Mouse (Mus musculus) limb, embryonic 11.5 days (tissue): ENCODE data around the gene Msl1. TPM values are rescaled to one million over a fixed set of nuclear protein-coding genes. Genes with fewer than 3 reads are reported as not detected.
A peak's percentile ranks its signal among the peaks of the same experiment; 100 is the strongest.
"Not testable (repeated sequence)": the region's sequence is repeated elsewhere in the genome, so short reads cannot be mapped to it uniquely, and the experiment has no call there.

Experiments used
- ATAC-seq: fragments of 200-750 bp; cut with Nextera tagmentation; 2 replicates; pipeline ENCODE4 v1.8.0; 2017; ENCODE audit warnings: low read depth; ENCODE audit not compliant: insufficient number of reproducible peaks, low FRiP score, low TSS enrichment
- DNase-seq: peaks from one replicate; pipeline ENCODE4 v3.0.0-alpha.2; 2015; ENCODE audit warnings: low spot score
- H3K27ac ChIP-seq: fragments of 300-500 bp; sonication (generic); replicated peaks from 2 replicates; pipeline ENCODE4 v1.5.1; 2014; ENCODE audit warnings: low read depth, mild to moderate bottlenecking, low read length
- H3K27me3 ChIP-seq: fragments of 300-500 bp; sonication (generic); 2 replicates; pipeline ENCODE4 v1.6.1; 2014; ENCODE audit warnings: mild to moderate bottlenecking, low read length, mixed read lengths; ENCODE audit not compliant: control insufficient read depth, insufficient read depth
- H3K36me3 ChIP-seq: fragments of 300-500 bp; sonication (generic); 2 replicates; pipeline ENCODE4 v1.6.1; 2014; ENCODE audit warnings: mild to moderate bottlenecking, low read length, moderate library complexity, mixed read lengths; ENCODE audit not compliant: control insufficient read depth, insufficient read depth
- H3K4me1 ChIP-seq: fragments of 300-500 bp; sonication (generic); 2 replicates; pipeline ENCODE4 v1.6.1; 2014; ENCODE audit warnings: low read length, mixed read lengths; ENCODE audit not compliant: control insufficient read depth, insufficient read depth
- H3K4me2 ChIP-seq: fragments of 300-500 bp; sonication (generic); 2 replicates; pipeline ENCODE4 v1.6.1; 2014; ENCODE audit warnings: low read depth, mild to moderate bottlenecking, moderate library complexity; ENCODE audit not compliant: severe bottlenecking
- H3K4me3 ChIP-seq: fragments of 300-500 bp; sonication (generic); 2 replicates; pipeline ENCODE4 v1.5.1; 2014; ENCODE audit warnings: low read depth, low read length
- H3K9ac ChIP-seq: fragments of 300-500 bp; sonication (generic); 2 replicates; pipeline ENCODE4 v1.6.1; 2014; ENCODE audit warnings: mild to moderate bottlenecking, low read length
- H3K9me3 ChIP-seq: fragments of 300-500 bp; sonication (generic); 2 replicates; pipeline ENCODE4 v1.6.1; 2016; ENCODE audit warnings: low read length; ENCODE audit not compliant: control insufficient read depth
- WGBS: fragments of 180-500 bp; shearing (Covaris S2); extraction: QIAGEN DNeasy Blood & Tissue Kit; methylation state at CpG from one replicate; pipeline ENCODE4 v1.1.7; 2014; 5-methylcytosine and 5-hydroxymethylcytosine counted together
- polyA plus RNA-seq: library from polyadenylated mRNA; unstranded; fragments of >200 nt; fragmentation: Nextera tagmentation; extraction: Ambion mirVana; gene quantifications from 2 replicates; pipeline ENCODE4 v1.2.1, GENCODE M21; 2014

The Msl1 gene
- polyA plus RNA-seq, 1 experiment from 2014 or later: 24.6 TPM

DNA sequence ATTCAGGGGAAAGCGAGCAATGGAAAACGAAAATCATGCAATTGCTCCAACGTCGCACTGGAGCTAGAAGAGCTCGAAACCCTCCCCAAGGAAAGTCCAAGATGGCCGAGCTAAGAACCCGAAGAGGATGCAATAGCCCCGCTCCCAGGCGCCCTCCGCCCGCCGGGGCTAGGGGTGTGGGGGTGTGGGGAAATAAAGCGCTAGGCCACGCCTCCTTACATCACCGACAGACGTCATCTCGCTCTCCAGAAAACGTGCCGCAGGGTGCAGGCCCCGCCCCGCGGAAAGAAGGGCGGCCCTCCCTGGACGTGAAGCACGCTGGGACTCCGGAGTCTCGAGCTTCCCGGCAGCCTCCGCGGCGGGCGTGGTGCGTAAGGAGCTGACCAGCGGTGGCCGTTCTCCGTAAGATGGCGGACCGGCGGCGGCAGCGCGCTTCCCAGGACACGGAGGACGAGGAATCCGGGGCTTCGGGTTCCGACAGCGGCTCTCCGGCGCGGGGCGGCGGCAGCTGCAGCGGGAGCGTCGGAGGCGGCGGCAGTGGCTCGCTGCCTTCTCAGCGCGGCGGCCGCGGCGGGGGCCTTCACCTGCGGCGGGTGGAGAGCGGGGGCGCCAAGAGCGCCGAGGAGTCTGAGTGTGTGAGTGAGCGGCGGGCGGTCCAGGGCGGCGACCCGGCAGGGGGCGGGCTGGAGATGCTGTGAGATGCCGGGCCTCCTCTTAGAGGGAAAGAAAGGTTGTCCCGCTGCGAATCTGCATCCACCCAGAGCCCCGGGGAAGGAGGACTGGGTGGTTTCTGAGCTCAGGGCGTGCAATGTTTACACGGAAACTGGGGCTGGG, 14.4 kb downstream of the Msl1 start:
- peaks cover 4% of the 10 kb centered on the region; the same call in 1 of the 2 replicates for H3K4me1 ChIP-seq
- H3K27me3 ChIP-seq: no peaks in the 10 kb centered on the region
- peak overlapping the region; percentile 85 for H3K4me3 ChIP-seq
- DNase-seq: peak; percentile 99
- under 1% methylated on average over 83 of the region's 84 CpGs for WGBS
- no peaks in the 10 kb centered on the region for H3K9me3 ChIP-seq
- H3K36me3 ChIP-seq: peaks cover 16% of the 10 kb centered on the region
- peak overlapping the region; percentile 66 for H3K4me2 ChIP-seq
- H3K27ac ChIP-seq: peak overlapping the region; percentile 89
- peak; percentile 98 for ATAC-seq
- H3K9ac ChIP-seq: peak overlapping the region; percentile 86

DNA sequence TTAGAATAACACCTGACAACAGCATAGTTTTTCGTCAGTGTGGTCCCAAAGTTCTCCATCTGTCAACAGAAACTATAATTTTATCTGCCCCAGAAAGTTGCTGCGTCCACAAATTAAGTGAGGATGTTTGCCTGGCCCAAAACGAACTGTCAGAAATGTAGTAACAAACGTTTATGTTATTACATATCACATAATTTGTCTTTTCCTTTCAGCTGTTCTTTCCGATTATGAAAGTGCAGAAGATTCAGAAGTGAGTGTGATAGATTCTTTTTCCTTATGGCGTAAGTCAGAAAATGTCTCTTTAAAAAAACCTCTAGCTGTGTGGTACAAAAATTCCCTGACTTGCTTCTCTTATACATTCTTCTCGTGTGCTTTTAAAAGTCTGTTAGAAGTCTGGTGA, 15.4 kb downstream of the Msl1 start:
- Histone ChIP-seq H3K9ac (no peak overlapping the region; the same call in 1 of the 2 replicates), H3K4me2 (peak overlapping the region; percentile 66), H3K9me3 (no peaks in the 10 kb centered on the region), H3K27ac (no peak overlapping the region), H3K4me1 (peaks cover 4% of the 10 kb centered on the region; the same call in 1 of the 2 replicates), H3K4me3 (peak overlapping the region; percentile 85), H3K36me3 (peaks cover 12% of the 10 kb centered on the region), H3K27me3 (no peaks in the 10 kb centered on the region)
- 60% methylated on average over 7 of the region's 7 CpGs for WGBS
- no peak for DNase-seq
- ATAC-seq: no peak

DNA sequence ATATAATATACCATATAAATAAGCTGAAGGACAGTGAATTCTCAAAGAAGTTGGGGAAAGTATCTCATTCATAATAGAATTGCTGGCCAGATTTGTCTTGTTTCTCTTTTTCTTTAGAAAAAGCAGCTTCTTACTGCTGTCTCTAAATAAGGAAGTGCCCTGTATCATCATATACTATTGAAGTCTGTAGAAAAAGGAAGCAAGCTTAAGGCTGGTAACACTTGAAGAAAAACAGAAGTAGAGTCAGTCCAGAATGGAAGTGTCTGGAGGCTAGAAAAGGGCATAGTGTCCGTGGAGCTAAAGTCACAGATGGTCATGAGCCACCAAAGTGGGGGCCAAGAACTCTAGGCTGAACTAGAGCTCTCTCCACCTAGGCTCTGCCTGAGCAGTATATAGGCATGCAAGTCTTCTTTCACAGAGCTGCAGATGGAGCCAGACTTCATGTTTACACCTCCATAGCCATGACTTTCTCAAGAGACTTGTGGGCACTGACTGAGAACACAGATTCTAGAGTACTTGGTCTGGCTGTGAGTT, 21.5 kb downstream of the Msl1 start:
- ATAC-seq (no peak), DNase-seq (no peak)
- Histone ChIP-seq H3K4me2 (no peak overlapping the region), H3K4me3 (no peak overlapping the region), H3K27ac (no peak overlapping the region), H3K9me3 (no peaks in the 10 kb centered on the region), H3K36me3 (peaks cover 38% of the 10 kb centered on the region), H3K4me1 (no peaks in the 10 kb centered on the region), H3K9ac (no peak overlapping the region), H3K27me3 (no peaks in the 10 kb centered on the region)
- 93% methylated on average over 1 of the region's 1 CpGs for WGBS

DNA sequence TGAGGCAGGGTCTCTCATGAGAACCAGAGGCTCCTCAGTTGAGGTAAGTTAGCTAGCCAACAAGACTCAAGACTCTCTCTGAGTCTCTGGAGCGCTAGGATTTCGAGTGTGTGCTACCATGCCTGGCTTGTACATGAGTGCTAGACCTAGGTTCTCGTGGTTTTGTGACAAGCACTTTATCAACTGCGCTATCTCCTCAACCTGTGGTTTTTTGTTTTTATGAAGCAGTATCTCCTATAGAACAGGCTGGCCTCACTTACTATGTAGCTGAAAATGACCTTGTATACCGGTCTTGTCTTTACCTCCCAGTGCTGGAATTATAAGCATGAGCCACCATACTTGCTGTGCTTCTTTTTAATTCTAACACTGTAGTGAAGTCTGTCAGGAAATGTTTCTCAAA, 25.7 kb downstream of the Msl1 start:
- no peak overlapping the region for H3K27ac ChIP-seq
- H3K9me3 ChIP-seq: no peaks in the 10 kb centered on the region
- no peak overlapping the region for H3K9ac ChIP-seq
- no peaks in the 10 kb centered on the region for H3K27me3 ChIP-seq
- WGBS: 95% methylated on average over 5 of the region's 5 CpGs
- H3K36me3 ChIP-seq: peaks cover 51% of the 10 kb centered on the region
- no peak for DNase-seq
- no peaks in the 10 kb centered on the region for H3K4me1 ChIP-seq
- H3K4me2 ChIP-seq: no peak overlapping the region
- ATAC-seq: no peak
- no peak overlapping the region for H3K4me3 ChIP-seq

DNA sequence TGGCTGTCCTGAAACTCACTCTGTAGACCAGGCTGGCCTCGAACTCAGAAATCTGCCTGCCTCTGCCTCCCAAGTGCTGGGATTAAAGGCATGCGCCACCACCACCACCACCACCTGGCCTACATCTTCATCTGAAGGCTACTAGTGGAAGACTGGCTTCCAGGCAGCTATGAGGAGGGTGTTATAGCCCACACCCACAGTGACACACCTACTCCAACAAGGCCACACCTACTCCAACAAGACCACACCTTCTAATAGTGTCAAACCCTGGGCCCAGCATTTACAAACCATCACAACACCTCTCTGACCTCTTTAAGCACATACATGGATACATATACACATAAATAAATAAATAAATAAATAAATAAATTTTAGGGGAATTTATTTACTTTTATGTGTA, 30.8 kb downstream of the Msl1 start:
- not testable (repeated sequence) for H3K27me3 ChIP-seq, H3K4me3 ChIP-seq, H3K9me3 ChIP-seq, H3K4me1 ChIP-seq, ATAC-seq, H3K4me2 ChIP-seq, DNase-seq, H3K27ac ChIP-seq, H3K9ac ChIP-seq
- H3K36me3 ChIP-seq: peaks cover 44% of the 10 kb centered on the region
- WGBS: 92% methylated on average over 2 of the region's 2 CpGs

DNA sequence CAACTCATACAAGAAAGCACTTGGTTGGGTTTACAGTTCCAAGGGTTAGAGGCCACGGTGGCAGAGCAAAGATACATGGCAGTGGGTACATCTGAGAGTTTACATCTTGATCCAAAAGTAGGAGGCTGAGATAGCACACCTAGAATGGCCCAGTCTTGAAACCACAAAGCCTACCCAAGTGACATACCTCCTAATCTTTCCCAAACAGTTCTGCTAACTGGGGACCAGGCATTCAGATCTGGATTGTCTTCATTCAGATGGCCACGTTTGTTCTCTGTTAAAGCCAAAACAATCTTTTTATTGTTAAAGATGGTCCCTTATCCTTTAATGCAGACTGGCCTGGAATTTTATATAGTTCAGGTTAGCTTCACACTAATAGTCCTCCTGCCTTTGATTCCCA, 32.6 kb downstream of the Msl1 start:
- DNase-seq: no peak
- Histone ChIP-seq H3K27ac (no peak overlapping the region), H3K27me3 (no peaks in the 10 kb centered on the region), H3K9ac (no peak overlapping the region), H3K9me3 (no peaks in the 10 kb centered on the region), H3K4me2 (no peak overlapping the region), H3K4me3 (no peak overlapping the region), H3K4me1 (no peaks in the 10 kb centered on the region), H3K36me3 (peaks cover 41% of the 10 kb centered on the region)
- no peak for ATAC-seq
- WGBS: 93% methylated on average over 2 of the region's 2 CpGs

DNA sequence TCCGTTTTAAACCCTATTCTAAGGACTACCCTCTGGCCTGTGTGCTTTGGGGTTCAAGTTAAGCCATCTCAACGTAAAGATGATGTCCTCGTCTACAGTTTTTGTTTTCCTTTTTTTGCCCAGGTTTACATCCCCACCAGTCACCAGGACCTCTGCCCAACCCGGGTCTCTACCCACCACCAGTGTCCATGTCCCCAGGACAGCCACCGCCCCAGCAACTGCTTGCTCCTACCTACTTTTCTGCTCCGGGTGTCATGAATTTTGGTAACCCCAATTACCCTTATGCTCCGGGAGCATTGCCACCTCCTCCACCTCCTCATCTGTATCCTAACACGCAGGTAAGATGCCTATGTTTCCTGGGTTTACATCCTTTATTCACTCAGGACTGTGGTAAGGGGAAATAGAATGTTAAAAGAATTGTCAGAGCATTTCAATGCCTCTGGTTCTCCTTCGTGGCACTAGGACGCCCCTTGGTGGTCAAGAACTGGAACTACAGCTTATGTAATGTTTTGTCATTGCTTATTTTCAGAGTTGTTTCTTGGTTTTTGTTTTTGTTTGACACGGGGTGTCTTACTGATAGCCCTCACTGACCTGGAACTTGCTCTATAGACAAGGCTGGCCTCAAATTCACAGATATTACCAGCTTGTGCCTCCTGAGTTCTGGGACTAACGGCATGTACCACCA, 33.9 kb downstream of the Msl1 start:
- Histone ChIP-seq H3K4me2 (no peak overlapping the region), H3K4me1 (no peaks in the 10 kb centered on the region), H3K4me3 (no peak overlapping the region), H3K27ac (no peak overlapping the region), H3K9ac (no peak overlapping the region), H3K36me3 (peaks cover 38% of the 10 kb centered on the region), H3K9me3 (no peaks in the 10 kb centered on the region), H3K27me3 (no peaks in the 10 kb centered on the region)
- no peak for DNase-seq
- ATAC-seq: no peak
- WGBS: 77% methylated on average over 12 of the region's 12 CpGs

DNA sequence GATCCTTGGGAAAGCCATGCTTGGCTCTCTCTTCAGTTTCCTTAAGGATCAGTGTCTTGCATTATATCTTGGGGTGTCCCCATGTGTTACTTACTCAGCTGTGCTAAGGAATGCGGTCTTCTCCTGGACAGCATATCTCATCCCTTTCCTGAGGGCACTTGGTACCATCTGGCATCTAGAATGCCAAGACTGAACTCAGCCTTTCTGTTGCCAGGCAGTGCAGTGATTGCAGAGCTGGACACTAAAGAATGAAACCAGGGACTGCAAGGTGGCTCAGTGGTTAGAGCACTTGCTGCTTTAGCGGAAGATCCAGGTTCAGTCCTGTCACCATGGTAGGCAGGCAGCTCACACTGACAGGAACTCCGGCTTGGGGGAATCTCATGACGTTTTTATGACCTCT, 34.6 kb downstream of the Msl1 start:
- 76% methylated on average over 4 of the region's 4 CpGs for WGBS

More for the DNA sequence above, 34.6 kb downstream of the Msl1 start:
- ATAC-seq (no peak), DNase-seq (no peak)
- Histone ChIP-seq H3K27me3 (no peaks in the 10 kb centered on the region), H3K9me3 (no peaks in the 10 kb centered on the region), H3K36me3 (peaks cover 43% of the 10 kb centered on the region), H3K4me2 (no peak overlapping the region), H3K27ac (no peak overlapping the region), H3K4me1 (no peaks in the 10 kb centered on the region), H3K9ac (no peak overlapping the region), H3K4me3 (no peak overlapping the region)
